Mouse (Mus musculus) testis, adult 2 months (tissue): ENCODE measurements around the gene Hoxa10.

Experiments used
- CTCF ChIP-seq: fragments of 200-500 bp; IDR thresholded peaks from 2 replicates; pipeline ENCODE4 v1.5.1; 2012; ENCODE audit warnings: low read depth, mild to moderate bottlenecking, inconsistent platforms, low read length, moderate library complexity; ENCODE audit not compliant: control insufficient read depth, insufficient read depth, insufficient replicate concordance
- POLR2A ChIP-seq: fragments of 200-500 bp; IDR thresholded peaks from 2 replicates; pipeline ENCODE4 v1.6.1; 2012; ENCODE audit warnings: low read depth, mild to moderate bottlenecking, inconsistent platforms, low read length, moderate library complexity; ENCODE audit not compliant: control insufficient read depth

- TF ChIP-seq CTCF: no peak
- no peak for TF ChIP-seq POLR2A
These were observed 13.2 kb upstream of the Hoxa10 start for GRCm38 (mm10) chr6:52253511-52254500.
